Mouse (Mus musculus): ENCODE measurements at regions not wholly inside any gene's neighbourhood (a gene's known extent, or its start where the extent isn't known, plus 50 kb on each side); places are given as distances from the start of the nearest gene placed in this dataset.

GRCm38 (mm10) chr4:54073483-54073882 lies 247.6 kb downstream of the Tmem38b start:
- WGBS = 80% methylated on average over 7 of the region's 7 CpGs
- ATAC-seq (ENCODE audit: insufficient read depth, low FRiP score) = no peak

GRCm38 (mm10) chr4:54074226-54074625 lies 248.4 kb downstream of the Tmem38b start:
- Histone ChIP-seq H3K4me3 (replicated peaks; ENCODE audit: low read length) (no peak overlapping the region), H3K27me3 (ENCODE audit: control insufficient read depth, insufficient read depth, low read length) (no peaks in the 10 kb centered on the region), H3K9ac (ENCODE audit: low read length) (no peak overlapping the region), H3K4me2 (ENCODE audit: low read depth, low read length) (no peak overlapping the region), H3K36me3 (ENCODE audit: control insufficient read depth, insufficient read depth, low read length) (no peaks in the 10 kb centered on the region), H3K27ac (ENCODE audit: low read length) (no peak overlapping the region), H3K4me1 (ENCODE audit: control insufficient read depth, insufficient read depth, low read length) (no peaks in the 10 kb centered on the region), H3K9me3 (replicated peaks; ENCODE audit: control insufficient read depth, low read length) (peaks cover 8% of the 10 kb centered on the region; the same call in 1 of the 2 replicates)
- no peak for ATAC-seq (ENCODE audit: insufficient read depth, low FRiP score)
- 55% methylated on average over 5 of the region's 5 CpGs for WGBS

More at GRCm38 (mm10) chr4:54073483-54073882, 247.6 kb downstream of the Tmem38b start:
- Histone ChIP-seq H3K36me3 (ENCODE audit: control insufficient read depth, insufficient read depth, low read length) (no peaks in the 10 kb centered on the region), H3K4me1 (ENCODE audit: control insufficient read depth, insufficient read depth, low read length) (no peaks in the 10 kb centered on the region), H3K27ac (ENCODE audit: low read length) (no peak overlapping the region), H3K27me3 (ENCODE audit: control insufficient read depth, insufficient read depth, low read length) (no peaks in the 10 kb centered on the region), H3K9ac (ENCODE audit: low read length) (no peak overlapping the region), H3K4me3 (replicated peaks; ENCODE audit: low read length) (no peak overlapping the region), H3K4me2 (ENCODE audit: low read depth, low read length) (no peak overlapping the region), H3K9me3 (replicated peaks; ENCODE audit: control insufficient read depth, low read length) (peaks cover 8% of the 10 kb centered on the region; the same call in 1 of the 2 replicates)

GRCm38 (mm10) chr4:54080526-54080925 lies 254.7 kb downstream of the Tmem38b start:
- no peak for ATAC-seq (ENCODE audit: insufficient read depth, low FRiP score)
- Histone ChIP-seq H3K27ac (ENCODE audit: low read length) (no peak overlapping the region), H3K4me2 (ENCODE audit: low read depth, low read length) (no peak overlapping the region), H3K4me1 (ENCODE audit: control insufficient read depth, insufficient read depth, low read length) (no peaks in the 10 kb centered on the region), H3K27me3 (ENCODE audit: control insufficient read depth, insufficient read depth, low read length) (no peaks in the 10 kb centered on the region), H3K9me3 (replicated peaks; ENCODE audit: control insufficient read depth, low read length) (no peaks in the 10 kb centered on the region), H3K4me3 (replicated peaks; ENCODE audit: low read length) (no peak overlapping the region), H3K9ac (ENCODE audit: low read length) (no peak overlapping the region), H3K36me3 (ENCODE audit: control insufficient read depth, insufficient read depth, low read length) (no peaks in the 10 kb centered on the region)
- WGBS = 67% methylated on average over 9 of the region's 9 CpGs

GRCm38 (mm10) chr4:54081411-54081810 lies 255.6 kb downstream of the Tmem38b start:
- Histone ChIP-seq H3K4me2 (ENCODE audit: low read depth, low read length) (no peak overlapping the region), H3K27me3 (ENCODE audit: control insufficient read depth, insufficient read depth, low read length) (no peaks in the 10 kb centered on the region), H3K27ac (ENCODE audit: low read length) (no peak overlapping the region), H3K36me3 (ENCODE audit: control insufficient read depth, insufficient read depth, low read length) (no peaks in the 10 kb centered on the region), H3K9ac (ENCODE audit: low read length) (no peak overlapping the region), H3K9me3 (replicated peaks; ENCODE audit: control insufficient read depth, low read length) (no peaks in the 10 kb centered on the region), H3K4me1 (ENCODE audit: control insufficient read depth, insufficient read depth, low read length) (no peaks in the 10 kb centered on the region), H3K4me3 (replicated peaks; ENCODE audit: low read length) (no peak overlapping the region)
- ATAC-seq (ENCODE audit: insufficient read depth, low FRiP score) = no peak
- WGBS = 78% methylated on average over 5 of the region's 5 CpGs

- Histone ChIP-seq H3K4me3 (replicated peaks; ENCODE audit: low read length) (no peak overlapping the region), H3K9me3 (replicated peaks; ENCODE audit: control insufficient read depth, low read length) (no peaks in the 10 kb centered on the region), H3K27me3 (ENCODE audit: control insufficient read depth, insufficient read depth, low read length) (no peaks in the 10 kb centered on the region), H3K9ac (ENCODE audit: low read length) (no peak overlapping the region), H3K4me2 (ENCODE audit: low read depth, low read length) (no peak overlapping the region), H3K36me3 (ENCODE audit: control insufficient read depth, insufficient read depth, low read length) (no peaks in the 10 kb centered on the region), H3K4me1 (ENCODE audit: control insufficient read depth, insufficient read depth, low read length) (no peaks in the 10 kb centered on the region), H3K27ac (ENCODE audit: low read length) (no peak overlapping the region)
- WGBS = 80% methylated on average over 6 of the region's 6 CpGs
- no peak for ATAC-seq (ENCODE audit: insufficient read depth, low FRiP score)
Measured at GRCm38 (mm10) chr4:54084747-54085146, 258.9 kb downstream of the Tmem38b start.

DNA sequence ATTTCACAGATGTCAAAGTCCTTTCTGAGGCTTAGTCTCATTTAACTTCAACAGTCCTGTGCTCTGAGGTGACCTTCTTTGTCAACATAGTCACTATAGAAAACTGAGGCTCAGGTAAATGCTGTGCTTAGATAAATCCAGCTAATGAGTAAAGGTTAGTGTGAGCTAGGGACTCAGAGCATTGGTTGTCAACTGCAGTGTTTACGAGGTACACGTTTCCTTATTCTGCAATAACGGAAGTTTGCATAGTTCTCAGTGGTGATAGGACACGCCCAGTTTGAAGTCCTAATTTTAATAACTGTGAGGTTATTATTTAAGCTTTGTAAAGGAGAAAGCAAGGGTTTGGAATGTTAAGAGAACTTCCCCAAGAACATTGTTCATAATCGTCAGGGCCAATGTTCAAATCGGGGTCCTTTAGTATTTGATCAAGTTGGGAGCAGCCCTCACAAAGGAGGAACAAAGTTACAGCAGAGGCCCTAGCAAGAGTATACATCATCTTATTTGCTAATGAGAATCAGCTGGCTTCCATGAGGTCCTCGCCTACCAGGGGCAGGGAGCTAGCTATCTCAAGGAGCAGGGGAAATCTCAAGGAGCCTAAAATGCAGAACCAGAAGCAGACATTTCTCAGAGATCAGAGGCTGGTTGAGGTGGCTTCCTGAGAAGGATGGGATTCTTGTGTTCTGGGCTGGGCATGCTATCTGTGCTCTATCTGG lies 268.6 kb downstream of the Tmem38b start:
- H3K4me1 ChIP-seq (ENCODE audit: control insufficient read depth, insufficient read depth, low read length) = peaks cover 5% of the 10 kb centered on the region; the same call in 1 of the 2 replicates
- peak; percentile 56; the same call in 1 of the 2 replicates for ATAC-seq (ENCODE audit: insufficient read depth, low FRiP score)
- no peak overlapping the region for H3K9ac ChIP-seq (ENCODE audit: low read length)
- H3K9me3 ChIP-seq (replicated peaks; ENCODE audit: control insufficient read depth, low read length) = no peaks in the 10 kb centered on the region
- no peak overlapping the region for H3K4me3 ChIP-seq (replicated peaks; ENCODE audit: low read length)
- H3K36me3 ChIP-seq (ENCODE audit: control insufficient read depth, insufficient read depth, low read length) = no peaks in the 10 kb centered on the region
- no peak overlapping the region for H3K4me2 ChIP-seq (ENCODE audit: low read depth, low read length)
- WGBS = 65% methylated on average over 7 of the region's 7 CpGs
- no peak overlapping the region for H3K27ac ChIP-seq (ENCODE audit: low read length)
- H3K27me3 ChIP-seq (ENCODE audit: control insufficient read depth, insufficient read depth, low read length) = no peaks in the 10 kb centered on the region

DNA sequence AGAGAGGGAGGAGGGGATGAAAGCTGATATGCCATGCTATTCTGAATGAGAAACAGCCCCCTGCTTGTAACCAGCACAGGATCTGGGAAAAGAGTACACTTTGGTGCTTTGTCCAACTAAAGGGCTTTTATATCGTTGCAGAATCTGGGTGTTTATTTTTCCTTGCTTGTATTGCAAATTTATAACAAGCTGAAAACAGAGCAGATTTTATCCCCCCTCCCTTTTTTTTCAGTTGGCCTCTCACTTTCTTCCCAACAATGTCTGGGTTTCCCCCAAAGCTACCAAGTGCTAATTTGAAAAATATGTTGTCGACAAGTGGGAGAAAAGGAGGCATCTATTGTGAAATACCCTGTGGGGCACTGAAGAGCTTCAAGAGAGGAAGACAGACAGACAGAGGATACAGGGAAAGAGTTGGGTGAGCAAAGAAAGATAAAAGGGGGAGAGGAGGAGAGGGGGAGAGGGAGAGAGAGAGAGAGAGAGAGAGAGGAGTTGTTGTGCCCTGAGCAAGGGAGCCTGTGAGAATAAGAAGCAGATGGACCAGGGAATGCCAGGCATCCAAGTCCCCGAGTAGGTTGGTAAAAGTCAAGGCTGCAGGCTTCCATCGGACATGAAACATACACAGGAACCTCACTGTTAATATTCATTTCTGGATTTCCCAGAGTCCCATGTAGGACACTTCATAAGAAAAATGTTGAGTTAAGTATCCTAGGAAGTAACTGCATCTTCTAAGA lies 269.5 kb downstream of the Tmem38b start:
- no peak overlapping the region for H3K27ac ChIP-seq (ENCODE audit: low read length)
- no peaks in the 10 kb centered on the region for H3K9me3 ChIP-seq (replicated peaks; ENCODE audit: control insufficient read depth, low read length)
- no peak overlapping the region for H3K4me2 ChIP-seq (ENCODE audit: low read depth, low read length)
- no peak for ATAC-seq (ENCODE audit: insufficient read depth, low FRiP score)
- H3K4me3 ChIP-seq (replicated peaks; ENCODE audit: low read length) = no peak overlapping the region
- H3K27me3 ChIP-seq (ENCODE audit: control insufficient read depth, insufficient read depth, low read length) = no peaks in the 10 kb centered on the region
- WGBS = 57% methylated on average over 4 of the region's 4 CpGs
- peaks cover 5% of the 10 kb centered on the region; the same call in 1 of the 2 replicates for H3K4me1 ChIP-seq (ENCODE audit: control insufficient read depth, insufficient read depth, low read length)
- H3K9ac ChIP-seq (ENCODE audit: low read length) = no peak overlapping the region
- H3K36me3 ChIP-seq (ENCODE audit: control insufficient read depth, insufficient read depth, low read length) = no peaks in the 10 kb centered on the region

- Histone ChIP-seq H3K9ac (ENCODE audit: low read length) (no peak overlapping the region), H3K9me3 (replicated peaks; ENCODE audit: control insufficient read depth, low read length) (no peaks in the 10 kb centered on the region), H3K4me3 (replicated peaks; ENCODE audit: low read length) (no peak overlapping the region), H3K4me1 (ENCODE audit: control insufficient read depth, insufficient read depth, low read length) (peaks cover 5% of the 10 kb centered on the region; the same call in 1 of the 2 replicates), H3K36me3 (ENCODE audit: control insufficient read depth, insufficient read depth, low read length) (no peaks in the 10 kb centered on the region), H3K27ac (ENCODE audit: low read length) (no peak overlapping the region), H3K27me3 (ENCODE audit: control insufficient read depth, insufficient read depth, low read length) (no peaks in the 10 kb centered on the region), H3K4me2 (ENCODE audit: low read depth, low read length) (no peak overlapping the region)
- ATAC-seq (ENCODE audit: insufficient read depth, low FRiP score) = no peak; the same call in 1 of the 2 replicates
- 59% methylated on average over 2 of the region's 2 CpGs for WGBS
Measured at GRCm38 (mm10) chr4:54097543-54097942, 271.7 kb downstream of the Tmem38b start.

DNA sequence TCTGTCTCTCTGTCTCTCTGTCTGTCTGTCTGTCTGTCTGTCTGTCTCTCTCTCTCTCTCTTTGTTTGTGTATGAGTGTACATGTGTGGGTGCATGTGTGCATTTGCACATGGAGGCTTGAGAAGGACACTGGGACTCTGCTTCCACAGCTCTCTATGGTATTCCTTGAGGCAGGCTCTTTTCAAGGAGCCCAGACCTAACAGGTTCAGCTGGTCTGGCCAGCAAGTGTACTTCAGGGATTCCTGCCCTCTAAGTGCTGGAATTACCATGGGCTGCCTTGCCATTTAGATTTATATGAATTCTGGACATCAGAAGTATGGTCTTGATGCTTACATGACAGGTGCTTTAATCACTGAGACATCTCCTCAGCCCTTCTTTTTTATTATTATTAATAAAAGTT lies 274.4 kb downstream of the Tmem38b start:
- H3K27ac ChIP-seq (ENCODE audit: low read length) = no peak overlapping the region
- ATAC-seq (ENCODE audit: insufficient read depth, low FRiP score) = no peak
- no peaks in the 10 kb centered on the region for H3K9me3 ChIP-seq (replicated peaks; ENCODE audit: control insufficient read depth, low read length)
- H3K36me3 ChIP-seq (ENCODE audit: control insufficient read depth, insufficient read depth, low read length) = no peaks in the 10 kb centered on the region
- no peak overlapping the region for H3K4me3 ChIP-seq (replicated peaks; ENCODE audit: low read length)
- H3K4me2 ChIP-seq (ENCODE audit: low read depth, low read length) = no peak overlapping the region
- no peaks in the 10 kb centered on the region for H3K27me3 ChIP-seq (ENCODE audit: control insufficient read depth, insufficient read depth, low read length)
- no peak overlapping the region for H3K9ac ChIP-seq (ENCODE audit: low read length)
- no peaks in the 10 kb centered on the region for H3K4me1 ChIP-seq (ENCODE audit: control insufficient read depth, insufficient read depth, low read length)

All from stomach, embryonic 16.5 days (tissue).